ENCODE assay signal across 10 mouse cellular contexts in the genomic region with DNA sequence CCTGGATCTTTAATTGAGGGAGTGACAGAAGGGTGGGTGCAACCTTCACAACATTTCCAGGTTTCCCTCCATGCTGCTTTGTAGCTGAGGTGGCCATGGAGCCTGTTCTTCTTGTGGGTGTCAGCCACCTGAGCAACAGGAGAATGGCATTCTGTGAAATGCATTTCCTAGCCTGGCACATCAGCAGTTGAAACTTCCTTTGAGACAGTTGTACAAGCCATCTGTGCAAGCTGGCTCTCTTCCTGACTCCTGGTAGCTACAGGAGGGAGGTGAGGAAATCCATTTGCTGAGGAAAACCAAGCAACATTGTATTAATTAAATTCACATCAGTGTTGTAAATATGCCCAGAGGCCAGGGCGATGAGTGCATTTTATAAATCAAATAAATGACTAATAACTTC.
DNase-seq lines count a peak whose midpoint lies in the region; ATAC-seq and TF ChIP-seq lines count a peak whose summit lies in the region.
"Had no signal": no experiment of that assay in that cellular context is flagged by ENCODE, and none has a peak within 500 bp of the region (broad histone marks: within the 10 kb centered on the region; RNA-seq: fewer than 3 reads in every experiment).

No protein-coding gene starts in this region.

- no peak overlapping the region for H3K27ac ChIP-seq in hindbrain, postnatal 0 days
- H3K27ac ChIP-seq in hindbrain, embryonic 11.5 days (ENCODE audit: low read depth, low read length), result no peak overlapping the region
- H3K27ac ChIP-seq: embryonic facial prominence, embryonic 15.5 days; heart, adult 2 months had no signal

- intact Hi-C loops in heart, postnatal 25 days (cut with DNase I), result no loop called here

- DNase-seq in hindbrain, postnatal 0 days (ENCODE audit: low spot score), result peak; percentile 53
- no peak for DNase-seq in hindbrain, embryonic 11.5 days (ENCODE audit: low spot score)
- DNase-seq in cerebellum, adult 9-11 months, result peak; percentile 56
- peak; percentile 88 for DNase-seq in layer of hippocampus, adult 9-11 months
- peak; percentile 65 to 72 for DNase-seq in right cerebral cortex, postnatal 10 days (ENCODE audit: low spot score in 2 of 2)
- no peak for DNase-seq in heart, postnatal 25 days (ENCODE audit: low spot score)
- no peak for DNase-seq in ovary, postnatal 14 days (ENCODE audit: low spot score)
- DNase-seq: heart, adult 2 months had no signal

- H3K4me1 ChIP-seq in hindbrain, postnatal 0 days (ENCODE audit: insufficient read depth, low read length), result no peaks in the 10 kb centered on the region
- no peaks in the 10 kb centered on the region for H3K4me1 ChIP-seq in hindbrain, embryonic 11.5 days (replicated peaks; ENCODE audit: control insufficient read depth, insufficient read depth, low read length)
- H3K4me1 ChIP-seq: embryonic facial prominence, embryonic 15.5 days had no signal

- H3K27me3 ChIP-seq in hindbrain, postnatal 0 days (ENCODE audit: insufficient read depth, low read length), result no peaks in the 10 kb centered on the region
- H3K27me3 ChIP-seq in hindbrain, embryonic 11.5 days (ENCODE audit: control insufficient read depth, insufficient read depth, low read length), result no peaks in the 10 kb centered on the region
- H3K27me3 ChIP-seq: embryonic facial prominence, embryonic 15.5 days had no signal

- H3K4me2 ChIP-seq in hindbrain, postnatal 0 days (ENCODE audit: low read depth, low read length), result no peak overlapping the region
- H3K4me2 ChIP-seq in hindbrain, embryonic 11.5 days (replicated peaks; ENCODE audit: low read depth, low read length), result no peak overlapping the region
- H3K4me2 ChIP-seq: embryonic facial prominence, embryonic 15.5 days had no signal

- no peak for ATAC-seq in hindbrain, postnatal 0 days
- no peak for ATAC-seq in hindbrain, embryonic 11.5 days (ENCODE audit: low FRiP score)
- ATAC-seq in erythroid progenitor cell, adult 5-6 weeks (replicated peaks; ENCODE audit: low FRiP score, poor library complexity, severe bottlenecking), result no peak

- WGBS in hindbrain, postnatal 0 days, result 69% methylated on average over 1 of the region's 1 CpGs
- WGBS in hindbrain, embryonic 11.5 days, result 94% methylated on average over 1 of the region's 1 CpGs

- no peak overlapping the region for H3K9ac ChIP-seq in hindbrain, postnatal 0 days (replicated peaks; ENCODE audit: low read length)
- H3K9ac ChIP-seq in hindbrain, embryonic 11.5 days (ENCODE audit: low read depth, low read length), result no peak overlapping the region
- H3K9ac ChIP-seq: embryonic facial prominence, embryonic 15.5 days had no signal

- TF ChIP-seq CTCF in hindbrain, postnatal 0 days (IDR thresholded peaks at IDR 0.05; ENCODE audit: low read depth), result no peak

- no peaks in the 10 kb centered on the region for H3K9me3 ChIP-seq in hindbrain, postnatal 0 days (ENCODE audit: low read length)
- H3K9me3 ChIP-seq in hindbrain, embryonic 11.5 days (ENCODE audit: control insufficient read depth, low read length), result no peaks in the 10 kb centered on the region
- H3K9me3 ChIP-seq: embryonic facial prominence, embryonic 15.5 days had no signal

- H3K4me3 ChIP-seq in hindbrain, postnatal 0 days (ENCODE audit: low read length), result no peak overlapping the region
- no peak overlapping the region for H3K4me3 ChIP-seq in hindbrain, embryonic 11.5 days (ENCODE audit: low read depth, low read length)
- H3K4me3 ChIP-seq: embryonic facial prominence, embryonic 15.5 days; heart, adult 2 months had no signal

- H3K36me3 ChIP-seq in hindbrain, postnatal 0 days (ENCODE audit: insufficient read depth, low read length), result no peaks in the 10 kb centered on the region
- no peaks in the 10 kb centered on the region for H3K36me3 ChIP-seq in hindbrain, embryonic 11.5 days (ENCODE audit: control insufficient read depth, insufficient read depth, low read length)
- H3K36me3 ChIP-seq: embryonic facial prominence, embryonic 15.5 days had no signal

Comparison
In these comparisons a context has a peak if more than half of its experiments do, and no peak if none do; other contexts are left out.
1. DNase-seq: peak in hindbrain, postnatal 0 days (single experiment), cerebellum, adult 9-11 months (single experiment), layer of hippocampus, adult 9-11 months (single experiment) and right cerebral cortex, postnatal 10 days (2 of 2); none in hindbrain, embryonic 11.5 days (single experiment), heart, postnatal 25 days (single experiment) and ovary, postnatal 14 days (single experiment).